ENCODE assay signal across 23 mouse cellular contexts in the genomic region with DNA sequence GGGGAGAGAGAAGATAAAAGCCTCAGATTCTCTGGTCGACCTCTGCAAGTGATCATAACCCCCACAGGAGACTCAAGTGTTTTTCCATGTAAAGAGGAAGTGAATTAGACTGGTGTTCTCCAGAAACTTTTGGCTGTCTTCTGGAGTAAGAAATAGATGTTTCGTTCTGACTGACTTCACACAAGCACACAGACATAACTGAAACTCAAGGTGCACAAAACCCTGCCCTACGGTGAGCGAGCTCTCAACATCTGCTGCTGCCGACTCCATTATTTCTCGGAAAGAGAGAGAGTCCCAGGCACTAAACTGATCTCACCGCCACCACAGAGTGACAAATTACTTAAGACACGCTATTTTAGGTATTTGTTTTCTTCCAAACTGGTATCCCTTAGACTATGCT.
DNase-seq lines count a peak whose midpoint lies in the region; ATAC-seq and TF ChIP-seq lines count a peak whose summit lies in the region.
"Had no signal": no experiment of that assay in that cellular context is flagged by ENCODE, and none has a peak within 500 bp of the region (broad histone marks: within the 10 kb centered on the region; RNA-seq: fewer than 3 reads in every experiment).

No protein-coding gene starts in this region.

- no peak for ATAC-seq in heart, embryonic 15.5 days (replicated peaks; ENCODE audit: insufficient number of reproducible peaks, insufficient read depth, low FRiP score, low read depth)
- ATAC-seq in megakaryocyte progenitor cell, adult 5-6 weeks (replicated peaks; ENCODE audit: poor library complexity): peak; percentile 15; the same call in 1 of the 2 replicates
- ATAC-seq: intestine, embryonic 15.5 days; midbrain, embryonic 13.5 days; Patski had no signal

- H3K9ac ChIP-seq in heart, embryonic 15.5 days: no peak overlapping the region
- no peak overlapping the region for H3K9ac ChIP-seq in MEL (ENCODE audit: control insufficient read depth, low read depth, low read length, poor library complexity, severe bottlenecking)
- H3K9ac ChIP-seq: embryonic facial prominence, embryonic 15.5 days; intestine, embryonic 15.5 days; liver, embryonic 13.5 days; lung, embryonic 15.5 days; midbrain, embryonic 13.5 days; neural tube, embryonic 15.5 days had no signal

- no peak for DNase-seq in heart, postnatal 25 days (ENCODE audit: low spot score)
- DNase-seq in CD4-positive, CD25-positive, alpha-beta regulatory T cell, adult 2 months (ENCODE audit: low read depth, low spot score): peak; percentile 54
- DNase-seq in MEL (ENCODE audit: low read depth, low spot score): peak; percentile 57
- DNase-seq in kidney, adult 2 months: no peak
- no peak for DNase-seq in right cerebral cortex, postnatal 25 days
- DNase-seq: cerebellum, postnatal 10 days; embryo, embryonic 11 days; gastrocnemius, postnatal 14 days; liver, embryonic 13.5 days; thymus, adult 18-20 months had no signal

- no peaks in the 10 kb centered on the region for H3K27me3 ChIP-seq in heart, embryonic 15.5 days
- H3K27me3 ChIP-seq in MEL (ENCODE audit: control insufficient read depth in 1 of 2, insufficient read depth in 2 of 2, low read length in 2 of 2): no peaks in the 10 kb centered on the region
- no peaks in the 10 kb centered on the region for H3K27me3 ChIP-seq in kidney, adult 2 months (replicated peaks; ENCODE audit: control insufficient read depth, insufficient read depth, low read length)
- H3K27me3 ChIP-seq: embryonic facial prominence, embryonic 15.5 days; intestine, embryonic 15.5 days; liver, embryonic 13.5 days; lung, embryonic 15.5 days; midbrain, embryonic 13.5 days; neural tube, embryonic 15.5 days; Patski had no signal

- peaks cover 48% of the 10 kb centered on the region for H3K4me1 ChIP-seq in heart, embryonic 15.5 days (replicated peaks)
- peaks cover 11 to 24% of the 10 kb centered on the region in 2 experiments for H3K4me1 ChIP-seq in MEL (ENCODE audit: control insufficient read depth in 1 of 2, insufficient read depth in 2 of 2, low read length in 2 of 2)
- no peaks in the 10 kb centered on the region for H3K4me1 ChIP-seq in kidney, adult 2 months (ENCODE audit: control insufficient read depth, insufficient read depth, low read length)

- 46% methylated on average over 8 of the region's 8 CpGs for WGBS in heart, embryonic 15.5 days
- 46% methylated on average over 8 of the region's 8 CpGs for WGBS in kidney, adult 2 months

- H3K79me2 ChIP-seq in MEL (ENCODE audit: control insufficient read depth, insufficient read depth, low read length, poor library complexity): no peaks in the 10 kb centered on the region

- H3K4me3 ChIP-seq in heart, embryonic 15.5 days: no peak overlapping the region
- no peak overlapping the region for H3K4me3 ChIP-seq in MEL (ENCODE audit: control insufficient read depth in 1 of 2, insufficient read depth in 1 of 2, low read depth in 2 of 2, low read length in 2 of 2)
- H3K4me3 ChIP-seq in kidney, adult 2 months (ENCODE audit: insufficient read depth, low read depth, low read length): no peak overlapping the region
- H3K4me3 ChIP-seq: embryonic facial prominence, embryonic 15.5 days; forebrain, embryonic 10.5 days; intestine, embryonic 15.5 days; layer of hippocampus, adult 2 months; liver, embryonic 13.5 days; lung, embryonic 15.5 days; midbrain, embryonic 13.5 days; myocyte; neural tube, embryonic 15.5 days had no signal

- TF ChIP-seq RAD21 in MEL (IDR thresholded peaks at IDR 0.05; ENCODE audit: low read depth, low read length): no peak

- no peak overlapping the region for H3K27ac ChIP-seq in heart, embryonic 15.5 days
- no peak overlapping the region for H3K27ac ChIP-seq in MEL (ENCODE audit: control insufficient read depth, low read depth, low read length)
- no peak overlapping the region for H3K27ac ChIP-seq in kidney, adult 2 months (ENCODE audit: insufficient read depth, low read depth, low read length)
- H3K27ac ChIP-seq: embryonic facial prominence, embryonic 15.5 days; forebrain, embryonic 10.5 days; intestine, embryonic 15.5 days; kidney, postnatal 0 days; layer of hippocampus, adult 2 months; liver, embryonic 13.5 days; lung, embryonic 15.5 days; macrophage; midbrain, embryonic 13.5 days; neural tube, embryonic 15.5 days had no signal

- TF ChIP-seq EP300 in MEL (IDR thresholded peaks at IDR 0.05; ENCODE audit: low read depth in 1 of 2, low read length in 2 of 2): no peak

- no peak for TF ChIP-seq CTCF in MEL (IDR thresholded peaks at IDR 0.05 in 2 of 3, conservative IDR thresholded peaks at IDR 0.05 in 1 of 3; ENCODE audit: control insufficient read depth in 1 of 3, insufficient read depth in 1 of 3, low read depth in 2 of 3, low read length in 3 of 3, poor library complexity in 1 of 3, severe bottlenecking in 1 of 3)
- TF ChIP-seq CTCF in kidney, adult 2 months (conservative IDR thresholded peaks at IDR 0.05; ENCODE audit: insufficient read depth, insufficient read length, low read depth, low read length): no peak

- H3K36me3 ChIP-seq in heart, embryonic 15.5 days: no peaks in the 10 kb centered on the region
- peaks cover 0 to 21% of the 10 kb centered on the region in 2 experiments; a peak in 2 of 4 replicates for H3K36me3 ChIP-seq in MEL (ENCODE audit: control insufficient read depth in 1 of 2, insufficient read depth in 2 of 2, low read length in 2 of 2)
- H3K36me3 ChIP-seq in kidney, adult 2 months (ENCODE audit: control insufficient read depth, insufficient read depth, low read length): no peaks in the 10 kb centered on the region
- H3K36me3 ChIP-seq: embryonic facial prominence, embryonic 15.5 days; liver, embryonic 13.5 days; lung, embryonic 15.5 days; midbrain, embryonic 13.5 days; neural tube, embryonic 15.5 days had no signal

- no peaks in the 10 kb centered on the region for H3K9me3 ChIP-seq in heart, embryonic 15.5 days (replicated peaks)
- no peaks in the 10 kb centered on the region for H3K9me3 ChIP-seq in MEL (replicated peaks; ENCODE audit: insufficient read depth, low read length)
- H3K9me3 ChIP-seq: embryonic facial prominence, embryonic 15.5 days; forebrain, embryonic 10.5 days; intestine, embryonic 15.5 days; liver, embryonic 13.5 days; lung, embryonic 15.5 days; midbrain, embryonic 13.5 days; neural tube, embryonic 15.5 days had no signal

- H3K4me2 ChIP-seq in heart, embryonic 15.5 days: peak overlapping the region; percentile 0; the same call in 1 of the 2 replicates
- H3K4me2 ChIP-seq: embryonic facial prominence, embryonic 15.5 days; intestine, embryonic 15.5 days; liver, embryonic 13.5 days; lung, embryonic 15.5 days; midbrain, embryonic 13.5 days; neural tube, embryonic 15.5 days had no signal

- TF ChIP-seq POLR2A in MEL (IDR thresholded peaks at IDR 0.05; ENCODE audit: control insufficient read depth in 1 of 2, insufficient read depth in 1 of 2, low read depth in 1 of 2, low read length in 2 of 2, poor library complexity in 1 of 2): no peak
- no peak for TF ChIP-seq POLR2A in kidney, adult 2 months (IDR thresholded peaks at IDR 0.05; ENCODE audit: low read depth, low read length)

- intact Hi-C loops in heart, postnatal 25 days (cut with DNase I): no loop called here

TF ChIP-seq in MEL, 35 proteins besides CTCF, POLR2A, EP300 and RAD21:
- TF ChIP-seq TCF12 (IDR thresholded peaks at IDR 0.05; ENCODE audit: low read depth, low read length): no peak
- TF ChIP-seq KAT2A (conservative IDR thresholded peaks at IDR 0.05; ENCODE audit: low read depth, low read length): no peak
- TF ChIP-seq ETS1 (IDR thresholded peaks at IDR 0.05; ENCODE audit: low read depth, low read length): no peak
- no peak for TF ChIP-seq MEF2A (IDR thresholded peaks at IDR 0.05; ENCODE audit: extremely low read depth, insufficient replicate concordance, low read depth, low read length, poor library complexity, severe bottlenecking)
- no peak for TF ChIP-seq POLR2AphosphoS2 (IDR thresholded peaks at IDR 0.05; ENCODE audit: low read length)
- TF ChIP-seq POLR2AphosphoS5 (IDR thresholded peaks at IDR 0.05; ENCODE audit: borderline replicate concordance, low read depth, low read length): no peak
- TF ChIP-seq ZKSCAN1 (IDR thresholded peaks at IDR 0.05; ENCODE audit: low read depth, low read length): no peak
- no peak for TF ChIP-seq SMC3 (IDR thresholded peaks at IDR 0.05; ENCODE audit: low read depth, low read length)

Comparison
In these comparisons a context has a peak if more than half of its experiments do, and no peak if none do; other contexts are left out.
1. DNase-seq: peak in CD4-positive, CD25-positive, alpha-beta regulatory T cell, adult 2 months (single experiment) and MEL (single experiment); none in heart, postnatal 25 days (single experiment), kidney, adult 2 months (single experiment) and right cerebral cortex, postnatal 25 days (single experiment).